Mouse (Mus musculus): ENCODE data around the gene Actl6b.

Gene Actl6b

GRCm38 (mm10) chr5:137553411-137553837 is at the start of gene Actl6b:
Gene Actl6b, plus strand, starts transcription at chr5:137553517.
- DNase-seq, result peak; percentile 90

- DNase-seq, result peak; percentile 27
Observed at GRCm38 (mm10) chr5:137504041-137504440, 49.3 kb upstream of the Actl6b start.

GRCm38 (mm10) chr5:137510014-137510501 is 43.3 kb upstream of the Actl6b start:
- DNase-seq, result peak; percentile 84

- no peak for DNase-seq
Observed at GRCm38 (mm10) chr5:137510573-137511390, 42.5 kb upstream of the Actl6b start.

- no peak for DNase-seq
Observed at GRCm38 (mm10) chr5:137511706-137512105, 41.6 kb upstream of the Actl6b start.

- peak; percentile 71 for DNase-seq
Observed at GRCm38 (mm10) chr5:137512847-137513794, 40.2 kb upstream of the Actl6b start.

- no peak for DNase-seq
Observed at GRCm38 (mm10) chr5:137513951-137514721, 39.2 kb upstream of the Actl6b start.

GRCm38 (mm10) chr5:137514811-137515210 is 38.5 kb upstream of the Actl6b start:
- no peak for DNase-seq

- peak; percentile 58 for DNase-seq
Observed at GRCm38 (mm10) chr5:137518436-137518835, 34.9 kb upstream of the Actl6b start, which contains the start of gene Gigyf1. Gene Gigyf1, plus strand, starts transcription at chr5:137518548.

- DNase-seq, result no peak
Observed at GRCm38 (mm10) chr5:137519691-137520550, 33.4 kb upstream of the Actl6b start.

GRCm38 (mm10) chr5:137521861-137522260 is 31.5 kb upstream of the Actl6b start:
- no peak for DNase-seq

- no peak for DNase-seq
Observed at GRCm38 (mm10) chr5:137522711-137523110, 30.6 kb upstream of the Actl6b start.

- no peak for DNase-seq
Observed at GRCm38 (mm10) chr5:137523396-137524250, 29.7 kb upstream of the Actl6b start.

- DNase-seq, result no peak
Observed at GRCm38 (mm10) chr5:137524251-137524515, 29.1 kb upstream of the Actl6b start.

- DNase-seq, result no peak
Observed at GRCm38 (mm10) chr5:137524671-137525070, 28.6 kb upstream of the Actl6b start.

GRCm38 (mm10) chr5:137525511-137525910 is 27.8 kb upstream of the Actl6b start:
- no peak for DNase-seq

- peak; percentile 78 for DNase-seq
Observed at GRCm38 (mm10) chr5:137526192-137526936, 27.0 kb upstream of the Actl6b start.

- no peak for DNase-seq
Observed at GRCm38 (mm10) chr5:137527413-137527812, 25.9 kb upstream of the Actl6b start.

GRCm38 (mm10) chr5:137528247-137528968 is 24.9 kb upstream of the Actl6b start:
- DNase-seq, result no peak
